Mouse (Mus musculus) limb, embryonic 12.5 days (tissue): ENCODE measurements around the gene Fam168b. TPM values are rescaled to one million over a fixed set of nuclear protein-coding genes. Genes with fewer than 3 reads are reported as not detected.

ENCODE experiments used
- ATAC-seq: fragments of 200-750 bp; cut with Nextera tagmentation; 2 replicates; pipeline ENCODE4 v1.8.0; 2017; ENCODE audit warnings: low read depth, moderate TSS enrichment; ENCODE audit not compliant: insufficient number of reproducible peaks, insufficient read depth, low FRiP score, low TSS enrichment
- H3K27ac ChIP-seq: fragments of 300-500 bp; sonication (generic); 2 replicates; pipeline ENCODE4 v1.5.1; 2016; ENCODE audit warnings: mild to moderate bottlenecking, moderate library complexity
- H3K27me3 ChIP-seq: fragments of 300-500 bp; sonication (generic); 2 replicates; pipeline ENCODE4 v1.6.1; 2016; ENCODE audit warnings: mild to moderate bottlenecking, moderate library complexity
- H3K36me3 ChIP-seq: fragments of 300-500 bp; sonication (generic); 2 replicates; pipeline ENCODE4 v1.6.1; 2016; ENCODE audit warnings: mild to moderate bottlenecking, moderate library complexity
- H3K4me1 ChIP-seq: fragments of 300-500 bp; sonication (generic); replicated peaks from 2 replicates; pipeline ENCODE4 v1.6.1; 2016
- H3K4me2 ChIP-seq: fragments of 300-500 bp; sonication (generic); 2 replicates; pipeline ENCODE4 v1.6.1; 2016; ENCODE audit warnings: mild to moderate bottlenecking, moderate library complexity
- H3K4me3 ChIP-seq: fragments of 300-500 bp; sonication (generic); replicated peaks from 2 replicates; pipeline ENCODE4 v1.5.1; 2016; ENCODE audit warnings: mild to moderate bottlenecking
- H3K9ac ChIP-seq: fragments of 300-500 bp; sonication (generic); replicated peaks from 2 replicates; pipeline ENCODE4 v1.6.1; 2016; ENCODE audit warnings: mild to moderate bottlenecking, moderate library complexity
- H3K9me3 ChIP-seq: fragments of 300-500 bp; sonication (generic); 2 replicates; pipeline ENCODE4 v1.6.1; 2016; ENCODE audit warnings: mild to moderate bottlenecking, moderate library complexity
- WGBS: fragments of 180-500 bp; shearing (Covaris S2); methylation state at CpG from one replicate; pipeline ENCODE4 v1.1.7; 2016; 5-methylcytosine and 5-hydroxymethylcytosine counted together
- polyA plus RNA-seq: library from polyadenylated mRNA; unstranded; fragments of >200 nt; fragmentation: Nextera tagmentation; extraction: Ambion mirVana; gene quantifications from 2 replicates; pipeline ENCODE4 v1.2.1, GENCODE M21; 2016

Fam168b gene
- polyA plus RNA-seq, 1 experiment from 2014 or later, result 133 TPM

DNA sequence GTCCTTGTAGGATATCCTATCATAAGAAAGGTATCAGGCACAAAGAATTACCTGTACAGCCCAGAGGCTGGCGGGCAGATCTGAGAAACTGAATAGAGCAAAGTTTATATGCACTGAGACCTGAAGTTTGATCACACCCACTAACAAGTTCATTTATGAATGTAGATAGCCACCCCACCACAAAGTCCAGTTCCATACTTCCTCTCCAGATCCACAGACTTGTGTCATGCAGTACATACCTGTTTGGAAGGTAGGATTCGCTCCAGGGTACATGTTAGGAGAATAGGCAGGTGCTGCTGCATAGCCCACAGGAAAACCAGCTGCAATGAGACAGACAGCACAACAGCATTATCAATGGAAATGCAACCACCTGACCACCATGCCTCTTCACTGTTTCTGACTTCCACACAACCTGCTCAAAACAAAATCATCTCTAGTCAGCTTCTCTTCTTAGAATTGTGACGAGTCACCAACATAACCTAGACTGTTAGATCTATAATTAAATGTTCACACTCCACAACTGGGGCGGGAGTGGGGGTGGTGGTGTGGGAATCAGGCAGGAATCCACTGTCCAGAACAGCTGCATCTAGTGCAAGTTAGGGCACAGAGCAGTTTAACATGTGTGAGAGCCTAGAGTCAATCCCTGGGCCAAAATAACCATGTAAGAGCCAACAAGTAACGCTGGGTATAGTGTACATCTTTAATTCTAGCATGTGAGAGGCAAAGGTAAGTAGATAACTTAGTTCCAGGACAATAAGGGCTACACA, 14.2 kb downstream of the Fam168b start:
- H3K27ac ChIP-seq, result no peak overlapping the region
- H3K4me3 ChIP-seq, result no peak overlapping the region
- H3K27me3 ChIP-seq, result no peaks in the 10 kb centered on the region
- H3K9me3 ChIP-seq, result no peaks in the 10 kb centered on the region
- H3K36me3 ChIP-seq, result peaks cover 89% of the 10 kb centered on the region
- no peak overlapping the region for H3K4me2 ChIP-seq
- no peak overlapping the region for H3K9ac ChIP-seq
- WGBS, result 91% methylated on average over 5 of the region's 5 CpGs
- ATAC-seq, result no peak
- H3K4me1 ChIP-seq, result peaks cover 34% of the 10 kb centered on the region

- H3K4me3 ChIP-seq, result no peak overlapping the region
- no peak overlapping the region for H3K4me2 ChIP-seq
- H3K4me1 ChIP-seq, result peaks cover 34% of the 10 kb centered on the region
- no peaks in the 10 kb centered on the region for H3K9me3 ChIP-seq
- no peak overlapping the region for H3K9ac ChIP-seq
- 84% methylated on average over 7 of the region's 7 CpGs for WGBS
- no peak overlapping the region for H3K27ac ChIP-seq
- no peak for ATAC-seq
- H3K36me3 ChIP-seq, result peaks cover 90% of the 10 kb centered on the region
- no peaks in the 10 kb centered on the region for H3K27me3 ChIP-seq
Measured at GRCm38 (mm10) chr1:34827900-34828299, 15.0 kb downstream of the Fam168b start.

DNA sequence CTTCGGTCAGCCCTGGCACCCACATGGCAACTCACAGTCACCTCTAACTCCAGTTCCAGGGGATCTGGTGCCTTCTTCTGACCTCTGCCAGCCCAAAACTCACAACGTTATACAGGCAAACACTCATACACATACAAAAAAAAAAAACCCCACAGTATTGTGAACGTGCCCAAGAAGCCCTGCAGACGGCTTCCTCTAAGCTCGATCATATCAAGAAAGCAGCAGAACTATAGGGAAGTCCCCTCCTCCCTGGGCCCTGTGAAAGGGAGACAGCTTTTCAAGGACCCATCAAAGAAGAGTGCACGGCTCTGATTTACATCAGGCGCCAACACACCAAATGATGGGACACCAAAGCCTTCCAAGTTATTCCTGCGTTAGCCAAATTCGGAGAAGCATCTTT, 17.0 kb downstream of the Fam168b start:
- Histone ChIP-seq H3K27me3 (no peaks in the 10 kb centered on the region), H3K36me3 (peaks cover 92% of the 10 kb centered on the region), H3K27ac (no peak overlapping the region), H3K4me2 (no peak overlapping the region), H3K4me3 (no peak overlapping the region), H3K9me3 (no peaks in the 10 kb centered on the region), H3K4me1 (peaks cover 21% of the 10 kb centered on the region), H3K9ac (no peak overlapping the region)
- no peak for ATAC-seq
- 93% methylated on average over 9 of the region's 9 CpGs for WGBS

GRCm38 (mm10) chr1:34824208-34824607, 18.7 kb downstream of the Fam168b start:
- H3K36me3 ChIP-seq, result peaks cover 98% of the 10 kb centered on the region
- H3K4me1 ChIP-seq, result peaks cover 4% of the 10 kb centered on the region; the same call in 1 of the 2 replicates
- no peak overlapping the region for H3K4me2 ChIP-seq
- H3K27ac ChIP-seq, result no peak overlapping the region
- ATAC-seq, result no peak
- no peak overlapping the region for H3K4me3 ChIP-seq
- H3K9me3 ChIP-seq, result no peaks in the 10 kb centered on the region
- H3K27me3 ChIP-seq, result no peaks in the 10 kb centered on the region
- 88% methylated on average over 8 of the region's 8 CpGs for WGBS
- no peak overlapping the region for H3K9ac ChIP-seq

DNA sequence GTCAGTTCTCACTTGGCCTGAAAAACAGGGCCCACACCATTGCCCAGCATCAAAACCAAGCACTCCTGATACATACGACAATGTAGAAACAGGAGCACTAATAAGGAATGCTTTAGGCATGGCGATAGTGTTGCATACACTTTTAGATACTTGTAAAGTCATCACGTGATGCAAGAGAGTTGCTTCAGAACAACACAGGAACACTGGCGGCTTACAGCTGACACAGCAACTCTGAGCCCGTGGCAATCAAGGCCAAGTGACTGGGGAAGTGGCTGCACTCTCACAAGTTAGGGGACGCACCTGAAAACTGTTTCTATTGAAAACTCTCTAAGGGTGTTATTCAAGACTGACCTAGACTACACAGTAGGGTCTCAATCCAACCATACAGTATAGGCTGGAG, 19.5 kb downstream of the Fam168b start:
- Histone ChIP-seq H3K27ac (no peak overlapping the region), H3K9ac (no peak overlapping the region), H3K4me3 (no peak overlapping the region), H3K36me3 (peaks cover 98% of the 10 kb centered on the region), H3K9me3 (no peaks in the 10 kb centered on the region), H3K4me1 (no peaks in the 10 kb centered on the region), H3K4me2 (no peak overlapping the region), H3K27me3 (no peaks in the 10 kb centered on the region)
- ATAC-seq, result no peak
- 94% methylated on average over 6 of the region's 6 CpGs for WGBS

- Histone ChIP-seq H3K36me3 (peaks cover 98% of the 10 kb centered on the region), H3K9me3 (no peaks in the 10 kb centered on the region), H3K27me3 (no peaks in the 10 kb centered on the region), H3K4me3 (no peak overlapping the region), H3K4me1 (no peaks in the 10 kb centered on the region), H3K9ac (no peak overlapping the region), H3K4me2 (no peak overlapping the region), H3K27ac (no peak overlapping the region)
- ATAC-seq, result no peak
- 93% methylated on average over 7 of the region's 7 CpGs for WGBS
Measured at GRCm38 (mm10) chr1:34822746-34823145, 20.1 kb downstream of the Fam168b start.

DNA sequence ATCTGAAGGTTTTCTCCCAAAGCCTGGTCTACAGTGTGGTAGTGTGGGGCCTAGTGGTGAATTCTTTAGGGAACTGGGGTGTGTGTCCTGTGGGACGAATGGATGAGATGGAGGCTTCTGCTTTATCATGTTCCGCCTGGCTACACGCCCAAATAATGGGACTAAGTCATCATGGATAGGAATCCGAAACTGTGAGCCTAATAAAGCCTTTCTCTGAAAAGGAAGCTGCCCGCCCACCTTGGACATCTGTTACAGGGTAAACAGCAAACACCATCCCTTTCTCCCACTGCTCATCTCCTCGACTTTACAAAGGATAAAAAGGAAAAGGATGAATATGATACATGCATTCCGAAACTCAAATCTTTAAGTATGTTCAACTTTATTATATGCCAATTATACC, 20.9 kb downstream of the Fam168b start:
- 92% methylated on average over 7 of the region's 7 CpGs for WGBS
- Histone ChIP-seq H3K9ac (no peak overlapping the region), H3K4me1 (no peaks in the 10 kb centered on the region), H3K27ac (no peak overlapping the region), H3K36me3 (peaks cover 98% of the 10 kb centered on the region), H3K27me3 (no peaks in the 10 kb centered on the region), H3K9me3 (no peaks in the 10 kb centered on the region), H3K4me3 (no peak overlapping the region), H3K4me2 (no peak overlapping the region)
- ATAC-seq, result no peak

DNA sequence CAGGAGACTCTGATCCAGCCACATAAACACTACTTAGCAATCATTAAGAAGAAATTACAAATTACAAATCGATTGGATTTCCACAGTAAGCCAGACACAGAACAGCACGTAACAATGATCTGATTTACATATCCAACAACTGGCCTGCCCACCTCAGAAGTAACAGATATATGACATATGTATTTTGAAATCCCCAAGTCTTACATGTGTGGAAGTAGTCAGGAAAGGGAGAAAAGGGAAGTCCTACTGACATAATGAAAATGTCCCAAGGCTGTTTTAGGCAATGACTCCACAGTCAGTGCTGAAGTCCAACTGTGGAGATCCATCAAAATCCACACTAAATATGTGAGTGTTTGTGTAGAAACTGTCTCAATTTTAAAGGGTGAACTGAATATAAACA, 21.5 kb downstream of the Fam168b start:
- Histone ChIP-seq H3K9me3 (no peaks in the 10 kb centered on the region), H3K36me3 (peaks cover 98% of the 10 kb centered on the region), H3K27me3 (no peaks in the 10 kb centered on the region), H3K4me1 (no peaks in the 10 kb centered on the region), H3K4me2 (no peak overlapping the region), H3K9ac (no peak overlapping the region), H3K4me3 (no peak overlapping the region), H3K27ac (no peak overlapping the region)
- WGBS, result 93% methylated on average over 2 of the region's 2 CpGs
- no peak for ATAC-seq

- Histone ChIP-seq H3K9me3 (no peaks in the 10 kb centered on the region), H3K36me3 (peaks cover 98% of the 10 kb centered on the region), H3K9ac (no peak overlapping the region), H3K27me3 (no peaks in the 10 kb centered on the region), H3K4me3 (no peak overlapping the region), H3K4me2 (no peak overlapping the region), H3K4me1 (no peaks in the 10 kb centered on the region), H3K27ac (no peak overlapping the region)
- no peak for ATAC-seq
- WGBS, result 92% methylated on average over 6 of the region's 6 CpGs
Measured at GRCm38 (mm10) chr1:34819225-34819910, 23.5 kb downstream of the Fam168b start.

GRCm38 (mm10) chr1:34815843-34816242, 27.0 kb downstream of the Fam168b start:
- H3K9ac ChIP-seq, result no peak overlapping the region
- no peaks in the 10 kb centered on the region for H3K4me1 ChIP-seq
- no peak for ATAC-seq
- WGBS, result 89% methylated on average over 6 of the region's 6 CpGs
- H3K4me2 ChIP-seq, result no peak overlapping the region
- no peak overlapping the region for H3K4me3 ChIP-seq
- H3K9me3 ChIP-seq, result no peaks in the 10 kb centered on the region
- H3K36me3 ChIP-seq, result peaks cover 99% of the 10 kb centered on the region
- no peaks in the 10 kb centered on the region for H3K27me3 ChIP-seq
- H3K27ac ChIP-seq, result no peak overlapping the region

DNA sequence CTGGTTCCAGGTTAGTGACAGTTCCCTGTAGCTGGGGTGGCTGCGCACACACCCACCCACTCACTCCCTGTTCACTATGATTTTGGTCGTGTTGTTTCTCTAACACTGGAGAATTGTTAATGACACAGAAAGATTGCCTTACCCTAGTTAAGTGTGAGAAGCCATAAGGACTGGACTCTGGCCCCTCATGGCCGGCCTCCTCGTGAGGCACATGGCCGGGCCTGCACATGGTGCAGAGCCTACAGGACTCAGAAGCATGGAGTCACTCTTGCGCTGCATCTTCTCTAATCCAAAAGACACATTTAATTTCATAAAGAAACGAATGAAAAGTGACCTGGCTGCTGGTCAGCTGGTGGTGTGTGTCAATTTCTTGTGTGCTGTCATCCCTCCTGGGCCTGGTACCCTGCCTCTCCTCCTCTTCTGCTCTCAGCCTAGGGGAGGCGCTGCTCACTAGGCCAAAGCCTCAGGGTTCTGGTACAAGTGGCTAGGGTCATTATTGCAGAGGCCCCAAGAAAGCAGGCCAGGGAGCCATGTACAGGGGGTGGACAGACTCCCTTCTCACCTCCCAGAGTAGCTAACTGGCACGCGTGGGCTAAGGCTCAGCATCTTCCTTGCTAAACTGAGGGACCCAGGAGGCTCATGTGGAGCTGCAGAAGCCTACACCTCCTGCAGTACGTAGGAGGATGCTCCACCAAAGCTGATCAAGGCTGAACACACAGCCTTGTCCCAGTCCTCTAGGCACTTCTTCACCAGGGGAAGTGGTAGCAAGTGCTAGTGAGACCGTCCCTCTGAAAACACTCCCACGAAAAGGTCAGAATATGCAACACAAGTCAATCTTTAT, 30.2 kb downstream of the Fam168b start:
- no peaks in the 10 kb centered on the region for H3K27me3 ChIP-seq
- no peak for ATAC-seq
- H3K9me3 ChIP-seq, result no peaks in the 10 kb centered on the region
- no peak overlapping the region for H3K27ac ChIP-seq
- no peak overlapping the region for H3K9ac ChIP-seq
- no peak overlapping the region for H3K4me3 ChIP-seq
- WGBS, result 90% methylated on average over 13 of the region's 13 CpGs
- H3K4me2 ChIP-seq, result no peak overlapping the region
- peaks cover 87% of the 10 kb centered on the region for H3K36me3 ChIP-seq
- no peaks in the 10 kb centered on the region for H3K4me1 ChIP-seq
